Mouse (Mus musculus): ENCODE measurements around the gene Sppl2a. TPM values are rescaled to one million over a fixed set of nuclear protein-coding genes. Genes with fewer than 3 reads are reported as not detected.

Gene Sppl2a
- total and polyA plus RNA-seq, 2 experiments = 37.6 to 158 TPM

DNA sequence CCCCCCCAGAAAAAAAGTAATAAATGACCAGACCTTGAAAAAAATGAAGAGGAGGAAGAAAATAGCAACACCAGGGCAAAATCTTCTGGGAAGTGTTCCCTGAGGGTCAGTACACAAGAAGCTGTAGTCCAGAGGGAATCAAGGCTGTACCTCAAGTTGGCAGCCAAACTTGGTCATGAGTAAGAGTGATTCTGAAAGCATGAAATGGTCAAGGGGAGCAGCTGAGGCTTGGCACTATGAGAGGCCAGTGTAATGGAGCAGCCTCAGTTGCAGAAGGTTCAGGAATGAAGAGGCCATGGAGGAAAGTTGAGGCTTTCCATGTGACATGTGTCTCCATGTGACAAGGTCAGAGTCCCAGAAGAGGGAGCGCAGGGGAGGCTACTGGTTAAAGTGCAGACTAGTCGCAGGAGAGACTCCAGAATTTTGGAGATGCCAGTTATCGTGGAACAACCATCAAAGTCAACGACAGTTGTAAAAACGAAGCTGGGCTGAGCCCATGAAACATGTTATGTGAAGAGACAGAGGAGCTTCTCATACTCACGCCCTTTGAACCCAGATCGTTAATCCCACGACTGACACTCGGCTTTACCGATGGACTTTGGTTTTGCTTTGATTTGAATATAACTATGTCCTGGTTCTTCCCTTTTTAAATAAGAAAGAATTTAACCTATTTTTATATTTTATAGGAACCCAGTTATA, 67.4 kb downstream of the Sppl2a start:
- peaks cover 34% of the 10 kb centered on the region for H3K79me2 ChIP-seq (ENCODE audit: control insufficient read depth, insufficient read depth, low read length)
- DNase-seq (ENCODE audit: extremely low read depth, low read depth, low spot score) = peak; percentile 91
- H3K27me3 ChIP-seq (ENCODE audit: control insufficient read depth, insufficient read depth, low read length) = no peaks in the 10 kb centered on the region
- peaks cover 37% of the 10 kb centered on the region for H3K4me1 ChIP-seq (ENCODE audit: control insufficient read depth, insufficient read depth, low read length)
- H3K9ac ChIP-seq (ENCODE audit: low read depth, low read length) = 0 out of 2 replicates have a peak overlapping the region, but pooled peaks have one; percentile 32
- 31% methylated on average over 10 of the region's 10 CpGs for WGBS
- TF ChIP-seq CTCF (IDR thresholded peaks at IDR 0.05; ENCODE audit: low read depth, low read length) = no peak
- no peak for TF ChIP-seq POLR2A (IDR thresholded peaks at IDR 0.05; ENCODE audit: extremely low read depth, insufficient read depth, low read length)
- no peaks in the 10 kb centered on the region for H3K36me3 ChIP-seq (ENCODE audit: control insufficient read depth, insufficient read depth, low read length)
- no peak overlapping the region for H3K4me3 ChIP-seq (ENCODE audit: insufficient read depth, low read depth, low read length)
- H3K27ac ChIP-seq (replicated peaks; ENCODE audit: insufficient read depth, low read depth, low read length) = peak overlapping the region; percentile 88

DNA sequence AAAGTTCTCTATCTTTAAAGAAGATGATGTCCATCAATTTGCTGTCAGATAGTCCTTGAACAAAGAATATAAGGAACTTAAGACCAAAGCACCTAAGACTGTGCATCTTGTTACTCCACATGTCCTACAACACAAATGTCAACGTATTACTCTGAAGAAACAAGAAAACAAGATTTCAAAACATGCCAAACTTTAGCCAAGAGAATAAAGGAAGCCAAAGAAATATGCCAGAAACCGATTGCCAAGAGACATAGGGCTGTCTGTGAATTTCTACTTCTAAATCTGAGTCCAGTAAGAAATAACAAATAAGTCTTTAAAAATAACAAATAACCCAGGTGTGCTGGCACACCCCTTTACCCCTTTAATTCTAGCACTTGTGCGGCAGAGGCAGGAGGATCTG, 68.0 kb downstream of the Sppl2a start:
- 35% methylated on average over 3 of the region's 3 CpGs for WGBS
- H3K27ac ChIP-seq (replicated peaks; ENCODE audit: insufficient read depth, low read depth, low read length) = peak overlapping the region; percentile 88

DNA sequence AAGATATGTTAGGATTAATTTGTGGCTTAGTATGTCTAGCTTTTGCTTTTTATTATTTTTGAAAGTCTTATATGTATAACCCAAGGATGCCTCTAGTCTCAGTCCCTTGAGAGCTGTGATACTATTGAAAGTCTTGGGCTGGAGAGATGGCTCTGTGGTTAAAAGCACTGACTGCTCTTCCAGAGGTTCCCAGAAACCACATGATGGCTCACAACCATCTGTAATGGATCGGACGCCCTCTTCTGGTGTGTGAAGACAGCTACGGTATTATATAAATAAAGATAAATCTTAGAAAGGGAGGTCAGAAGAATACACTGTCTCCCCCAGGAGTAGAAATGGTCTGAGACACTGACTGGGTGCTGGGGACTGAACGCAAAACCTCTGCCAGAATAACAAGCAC, 88.3 kb downstream of the Sppl2a start:
- TF ChIP-seq CTCF (IDR thresholded peaks at IDR 0.05; ENCODE audit: low read depth, low read length) (no peak), POLR2A (IDR thresholded peaks at IDR 0.05; ENCODE audit: extremely low read depth, insufficient read depth, low read length) (no peak)
- Histone ChIP-seq H3K36me3 (ENCODE audit: control insufficient read depth, insufficient read depth, low read length) (peaks cover 50% of the 10 kb centered on the region), H3K4me3 (ENCODE audit: insufficient read depth, low read depth, low read length) (no peak overlapping the region), H3K79me2 (ENCODE audit: control insufficient read depth, insufficient read depth, low read length) (no peaks in the 10 kb centered on the region; the same call in 1 of the 2 replicates), H3K9ac (ENCODE audit: low read depth, low read length) (no peak overlapping the region), H3K4me1 (ENCODE audit: control insufficient read depth, insufficient read depth, low read length) (no peaks in the 10 kb centered on the region), H3K27me3 (ENCODE audit: control insufficient read depth, insufficient read depth, low read length) (no peaks in the 10 kb centered on the region), H3K27ac (replicated peaks; ENCODE audit: insufficient read depth, low read depth, low read length) (no peak overlapping the region)
- 83% methylated on average over 4 of the region's 4 CpGs for WGBS
- DNase-seq (ENCODE audit: extremely low read depth, low read depth, low spot score) = no peak

More for the DNA sequence above, 68.0 kb downstream of the Sppl2a start:
- H3K27me3 ChIP-seq (ENCODE audit: control insufficient read depth, insufficient read depth, low read length) = no peaks in the 10 kb centered on the region
- H3K4me3 ChIP-seq (ENCODE audit: insufficient read depth, low read depth, low read length) = no peak overlapping the region
- TF ChIP-seq CTCF (IDR thresholded peaks at IDR 0.05; ENCODE audit: low read depth, low read length) = no peak
- TF ChIP-seq POLR2A (IDR thresholded peaks at IDR 0.05; ENCODE audit: extremely low read depth, insufficient read depth, low read length) = no peak
- H3K9ac ChIP-seq (ENCODE audit: low read depth, low read length) = no peak overlapping the region
- H3K36me3 ChIP-seq (ENCODE audit: control insufficient read depth, insufficient read depth, low read length) = no peaks in the 10 kb centered on the region
- DNase-seq (ENCODE audit: extremely low read depth, low read depth, low spot score) = peak; percentile 61
- peaks cover 31% of the 10 kb centered on the region for H3K79me2 ChIP-seq (ENCODE audit: control insufficient read depth, insufficient read depth, low read length)
- H3K4me1 ChIP-seq (ENCODE audit: control insufficient read depth, insufficient read depth, low read length) = peaks cover 37% of the 10 kb centered on the region

Other genes starting within 250 kb of the Sppl2a start
- 23.4 and 26.1 TPM in 2 replicates for gene Usp8, start 225.9 kb downstream of the Sppl2a start, total RNA-seq (2014; rRNA removed)
- gene Usp8, start 225.9 kb downstream of the Sppl2a start, polyA plus RNA-seq (2012; rRNA removed) = 12.2 and 12.5 TPM in 2 replicates
- 0.55 and 1.2 TPM in 2 replicates for gene Usp50, start 149.8 kb downstream of the Sppl2a start, total RNA-seq (2014; rRNA removed)
- gene Usp50, start 149.8 kb downstream of the Sppl2a start, polyA plus RNA-seq (2012; rRNA removed) = 0.53 and 0.86 TPM in 2 replicates
- 41.2 and 46.3 TPM in 2 replicates for gene Trpm7, start 57.0 kb downstream of the Sppl2a start, total RNA-seq (2014; rRNA removed)
- 3.3 and 3.6 TPM in 2 replicates for gene Trpm7, start 57.0 kb downstream of the Sppl2a start, polyA plus RNA-seq (2012; rRNA removed)
- gene Ap4e1, start 75.5 kb upstream of the Sppl2a start, total RNA-seq (2014; rRNA removed) = 6.0 and 6.3 TPM in 2 replicates
- gene Ap4e1, start 75.5 kb upstream of the Sppl2a start, polyA plus RNA-seq (2012; rRNA removed) = 0.87 and 1.3 TPM in 2 replicates
- 17.7 and 23.6 TPM in 2 replicates for gene Blvra, start 137.4 kb upstream of the Sppl2a start, total RNA-seq (2014; rRNA removed)
- gene Blvra, start 137.4 kb upstream of the Sppl2a start, polyA plus RNA-seq (2012; rRNA removed) = 5.8 and 7.5 TPM in 2 replicates
- 0.65 and 2.3 TPM in 2 replicates for gene Ncaph, start 200.7 kb upstream of the Sppl2a start, total RNA-seq (2014; rRNA removed)
- gene Ncaph, start 200.7 kb upstream of the Sppl2a start, polyA plus RNA-seq (2012; rRNA removed) = 0.14 and 0.24 TPM in 2 replicates
- 4.8 and 5.3 TPM in 2 replicates for gene Itpripl1, start 210.2 kb upstream of the Sppl2a start, total RNA-seq (2014; rRNA removed)
- 4.7 and 6.1 TPM in 2 replicates for gene Itpripl1, start 210.2 kb upstream of the Sppl2a start, polyA plus RNA-seq (2012; rRNA removed)